Mouse (Mus musculus) kidney, embryonic 16.5 days (tissue): Measurements from ENCODE around the gene Fktn. TPM values are rescaled to one million over a fixed set of nuclear protein-coding genes. Genes with fewer than 3 reads are reported as not detected.
"Not testable (repeated sequence)": the region's sequence is repeated elsewhere in the genome, so short reads cannot be mapped to it uniquely, and the experiment has no call there.

Source experiments
- ATAC-seq: fragments of 200-750 bp; cut with Nextera tagmentation; 2 replicates; pipeline ENCODE4 v1.8.0; 2017; ENCODE audit warnings: moderate TSS enrichment; ENCODE audit not compliant: low FRiP score, low TSS enrichment
- H3K27ac ChIP-seq: fragments of 300-500 bp; sonication (generic); 2 replicates; pipeline ENCODE4 v1.5.1; 2014; ENCODE audit warnings: low read length
- H3K27me3 ChIP-seq: fragments of 300-500 bp; sonication (generic); 2 replicates; pipeline ENCODE4 v1.6.1; 2014; ENCODE audit warnings: low read length, control low read depth, mixed read lengths; ENCODE audit not compliant: insufficient read depth
- H3K36me3 ChIP-seq: fragments of 300-500 bp; sonication (generic); 2 replicates; pipeline ENCODE4 v1.6.1; 2014; ENCODE audit warnings: low read length, control low read depth, mixed read lengths; ENCODE audit not compliant: insufficient read depth
- H3K4me1 ChIP-seq: fragments of 300-500 bp; sonication (generic); 2 replicates; pipeline ENCODE4 v1.6.1; 2014; ENCODE audit warnings: low read length, control low read depth, mixed read lengths; ENCODE audit not compliant: insufficient read depth
- H3K4me2 ChIP-seq: fragments of 300-500 bp; sonication (generic); replicated peaks from 2 replicates; pipeline ENCODE4 v1.6.1; 2014; ENCODE audit warnings: low read depth, low read length
- H3K4me3 ChIP-seq: fragments of 300-500 bp; sonication (generic); 2 replicates; pipeline ENCODE4 v1.5.1; 2014; ENCODE audit warnings: mild to moderate bottlenecking, low read length
- H3K9ac ChIP-seq: fragments of 300-500 bp; sonication (generic); replicated peaks from 2 replicates; pipeline ENCODE4 v1.6.1; 2014; ENCODE audit warnings: low read length
- H3K9me3 ChIP-seq: fragments of 300-500 bp; sonication (generic); 2 replicates; pipeline ENCODE4 v1.6.1; 2016; ENCODE audit warnings: low read length, control low read depth
- WGBS: fragments of 180-500 bp; shearing (Covaris S2); extraction: QIAGEN DNeasy Blood & Tissue Kit; methylation state at CpG from one replicate; pipeline ENCODE4 v1.1.7; 2014; 5-methylcytosine and 5-hydroxymethylcytosine counted together
- polyA plus RNA-seq: library from polyadenylated mRNA; unstranded; fragments of >200 nt; fragmentation: Nextera tagmentation; extraction: Ambion mirVana; gene quantifications from 2 replicates; pipeline ENCODE4 v1.2.1, GENCODE M21; 2015

Gene Fktn
- polyA plus RNA-seq, 1 experiment from 2014 or later: 19.7 TPM

DNA sequence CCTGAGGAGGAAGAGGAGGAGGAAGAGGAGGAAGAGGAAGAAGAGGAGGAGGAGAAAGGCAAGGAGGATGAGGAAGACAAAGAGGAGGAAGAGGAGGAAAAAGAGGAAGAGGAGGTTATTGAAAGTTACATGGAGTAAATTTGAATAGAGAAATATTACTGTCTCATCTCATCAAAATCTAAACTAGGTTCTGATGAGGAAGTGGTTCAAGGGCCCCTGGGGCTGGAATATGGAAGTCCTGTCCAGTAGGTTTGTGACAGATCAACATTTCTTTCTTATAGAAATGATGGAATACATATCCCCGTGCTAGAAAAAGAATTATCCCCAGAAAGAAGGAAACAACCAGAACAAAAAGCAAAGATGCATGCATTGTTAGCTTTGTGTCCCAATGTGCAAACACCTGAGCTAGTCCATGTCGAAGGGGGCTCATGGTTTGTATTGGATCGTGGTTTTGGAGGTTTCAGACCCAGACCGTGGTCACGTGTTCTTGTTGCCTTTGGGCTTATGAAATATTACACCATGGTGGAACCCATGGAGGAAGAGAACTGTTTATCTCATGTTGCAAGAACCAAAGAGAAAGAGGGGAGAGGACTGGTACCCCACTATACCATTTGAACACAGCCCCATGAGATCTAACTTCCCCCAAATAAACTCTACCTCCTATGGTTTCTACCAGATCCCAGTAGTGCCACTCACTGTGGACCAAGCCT is 80.6 kb downstream of the Fktn start:
- H3K4me1 ChIP-seq: peaks cover 2% of the 10 kb centered on the region; the same call in 1 of the 2 replicates
- no peak overlapping the region for H3K4me3 ChIP-seq
- WGBS: 88% methylated on average over 5 of the region's 5 CpGs
- H3K4me2 ChIP-seq: no peak overlapping the region
- no peaks in the 10 kb centered on the region for H3K9me3 ChIP-seq
- H3K27me3 ChIP-seq: no peaks in the 10 kb centered on the region
- H3K27ac ChIP-seq: no peak overlapping the region
- H3K9ac ChIP-seq: no peak overlapping the region
- H3K36me3 ChIP-seq: no peaks in the 10 kb centered on the region
- ATAC-seq: no peak

DNA sequence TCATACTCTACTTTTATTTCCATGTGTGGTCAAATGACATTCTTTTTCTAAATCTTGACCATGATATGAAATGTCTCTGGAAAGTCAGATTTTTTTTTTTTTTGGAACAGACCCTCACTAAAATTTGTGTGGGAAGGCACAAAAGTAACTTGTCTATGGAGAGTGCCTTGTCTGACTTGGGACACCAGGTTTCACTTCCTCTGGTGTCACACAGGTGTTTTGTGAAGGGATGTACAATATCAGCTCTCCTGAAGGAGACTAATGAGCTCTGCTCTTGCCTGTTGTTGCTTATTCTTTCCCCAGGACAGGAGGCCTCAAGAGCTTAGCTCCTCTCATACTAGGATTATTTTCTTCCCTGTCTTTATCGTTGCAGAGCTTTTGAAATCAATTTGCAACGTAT is 81.3 kb downstream of the Fktn start:
- peaks cover 9% of the 10 kb centered on the region for H3K4me1 ChIP-seq
- no peaks in the 10 kb centered on the region for H3K27me3 ChIP-seq
- H3K9me3 ChIP-seq: no peaks in the 10 kb centered on the region
- no peaks in the 10 kb centered on the region for H3K36me3 ChIP-seq
- no peak overlapping the region for H3K9ac ChIP-seq
- no peak overlapping the region for H3K27ac ChIP-seq
- ATAC-seq: no peak
- H3K4me2 ChIP-seq: no peak overlapping the region
- WGBS: 80% methylated on average over 2 of the region's 2 CpGs
- no peak overlapping the region for H3K4me3 ChIP-seq

DNA sequence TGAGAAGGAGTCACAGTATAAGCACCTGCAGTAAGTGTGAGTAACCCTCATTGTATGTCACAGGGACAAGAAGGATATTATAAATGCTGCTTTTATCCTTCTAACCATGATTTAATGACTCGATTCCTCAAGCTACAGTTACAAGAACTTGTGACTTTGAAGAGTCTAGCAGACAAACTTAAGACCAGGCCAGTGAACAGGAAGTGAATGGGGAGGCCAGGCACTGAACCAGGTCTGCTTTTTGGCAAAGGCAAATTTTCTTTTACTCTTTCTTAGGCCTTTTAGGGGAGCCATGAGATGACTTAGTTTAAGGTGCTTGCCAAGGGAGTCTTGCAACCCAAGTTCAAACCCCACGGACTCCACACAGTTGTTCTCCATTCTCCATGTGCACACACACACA is 81.9 kb downstream of the Fktn start:
- no peaks in the 10 kb centered on the region for H3K36me3 ChIP-seq
- H3K9me3 ChIP-seq: no peaks in the 10 kb centered on the region
- H3K27me3 ChIP-seq: no peaks in the 10 kb centered on the region
- no peak overlapping the region for H3K4me2 ChIP-seq
- no peak overlapping the region for H3K9ac ChIP-seq
- no peak for ATAC-seq
- 90% methylated on average over 2 of the region's 2 CpGs for WGBS
- no peak overlapping the region for H3K4me3 ChIP-seq
- peaks cover 9% of the 10 kb centered on the region for H3K4me1 ChIP-seq
- H3K27ac ChIP-seq: no peak overlapping the region

DNA sequence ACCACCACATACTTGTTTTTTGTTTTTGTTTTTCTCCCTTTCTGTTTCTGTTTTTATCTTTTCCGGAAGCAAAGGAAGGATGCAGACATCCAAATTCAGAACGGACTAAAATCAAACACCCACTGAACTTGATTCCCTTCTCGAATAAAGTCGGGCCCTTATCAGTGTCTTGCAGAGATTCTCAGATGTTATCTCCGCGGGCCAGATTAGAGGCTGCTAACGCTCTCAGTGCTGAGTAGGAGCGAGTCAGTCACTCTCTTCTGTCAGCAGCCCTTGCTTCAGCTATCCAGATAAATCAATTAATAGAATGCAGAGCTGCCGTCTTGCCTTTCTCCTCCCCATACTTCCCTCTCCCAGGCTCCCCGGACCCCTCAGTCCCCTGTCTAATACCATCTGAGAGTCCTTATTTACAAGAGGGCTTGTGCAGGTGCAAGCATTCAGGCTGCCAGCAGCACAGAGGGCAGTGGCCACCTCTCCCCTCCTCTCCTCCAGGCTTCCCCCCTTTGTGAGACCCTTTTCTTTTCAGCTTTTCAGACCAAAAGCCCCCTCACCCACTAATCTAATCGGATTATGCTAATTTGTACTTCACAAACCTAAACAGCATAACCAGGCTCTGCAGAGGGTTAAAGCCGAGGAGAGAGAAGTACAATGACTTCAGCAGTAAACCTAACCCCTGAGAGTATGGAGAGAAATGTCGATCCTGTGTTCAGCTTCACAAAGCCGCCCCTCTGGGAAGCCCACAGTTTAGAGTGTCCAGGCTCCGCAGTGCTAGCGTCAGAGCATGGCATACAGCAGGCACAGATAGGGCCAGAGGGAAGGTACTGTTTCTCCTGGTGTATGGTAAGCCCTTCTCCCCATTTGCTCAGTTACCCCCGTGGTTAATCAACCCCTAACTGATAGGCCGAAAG is 83.3 kb downstream of the Fktn start:
- Histone ChIP-seq H3K9ac (no peak overlapping the region), H3K27me3 (no peaks in the 10 kb centered on the region), H3K36me3 (no peaks in the 10 kb centered on the region), H3K4me3 (no peak overlapping the region), H3K9me3 (no peaks in the 10 kb centered on the region), H3K4me2 (no peak overlapping the region), H3K27ac (no peak overlapping the region), H3K4me1 (peaks cover 9% of the 10 kb centered on the region)
- no peak for ATAC-seq
- WGBS: 36% methylated on average over 18 of the region's 18 CpGs

DNA sequence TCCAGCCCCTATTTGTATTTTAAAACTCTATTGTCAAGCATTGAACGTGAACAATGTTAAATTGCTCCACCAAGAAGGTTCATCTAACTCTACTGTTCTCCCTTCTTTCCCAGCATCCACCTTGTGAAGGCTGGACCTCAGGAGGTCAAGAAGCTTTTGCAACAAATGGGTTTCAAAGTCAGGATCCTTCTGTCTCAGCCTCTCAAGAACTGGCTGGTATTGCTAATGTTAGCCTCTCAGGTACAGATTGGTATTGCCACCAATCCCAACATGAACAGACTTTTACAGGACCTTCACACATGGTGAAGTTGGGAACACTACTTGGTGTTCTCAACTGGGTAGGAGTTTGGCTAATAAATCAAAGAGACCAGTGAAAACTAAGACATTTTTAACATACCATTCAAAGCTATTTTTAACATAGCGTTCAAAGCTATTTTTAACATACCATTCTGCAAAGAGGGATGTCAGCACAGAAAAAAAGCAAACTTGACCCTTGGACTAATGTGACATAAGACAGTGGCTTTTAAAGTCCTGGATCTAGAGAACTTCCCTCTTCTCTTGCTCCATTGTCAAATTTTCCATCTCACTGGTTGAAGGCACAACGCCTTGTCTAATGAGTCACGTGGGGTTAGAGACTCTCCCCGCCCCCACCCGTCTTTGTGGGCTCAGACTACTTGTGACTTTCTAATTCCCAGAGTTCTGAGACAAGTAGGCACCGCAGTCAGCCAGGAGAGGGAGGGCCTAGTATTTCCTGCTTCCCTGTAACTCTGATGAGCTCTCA is 85.3 kb downstream of the Fktn start:
- Histone ChIP-seq H3K4me2 (no peak overlapping the region), H3K4me1 (peaks cover 9% of the 10 kb centered on the region), H3K9me3 (no peaks in the 10 kb centered on the region), H3K9ac (no peak overlapping the region), H3K27ac (no peak overlapping the region), H3K4me3 (no peak overlapping the region), H3K36me3 (no peaks in the 10 kb centered on the region), H3K27me3 (no peaks in the 10 kb centered on the region)
- WGBS: 47% methylated on average over 7 of the region's 7 CpGs
- no peak for ATAC-seq

DNA sequence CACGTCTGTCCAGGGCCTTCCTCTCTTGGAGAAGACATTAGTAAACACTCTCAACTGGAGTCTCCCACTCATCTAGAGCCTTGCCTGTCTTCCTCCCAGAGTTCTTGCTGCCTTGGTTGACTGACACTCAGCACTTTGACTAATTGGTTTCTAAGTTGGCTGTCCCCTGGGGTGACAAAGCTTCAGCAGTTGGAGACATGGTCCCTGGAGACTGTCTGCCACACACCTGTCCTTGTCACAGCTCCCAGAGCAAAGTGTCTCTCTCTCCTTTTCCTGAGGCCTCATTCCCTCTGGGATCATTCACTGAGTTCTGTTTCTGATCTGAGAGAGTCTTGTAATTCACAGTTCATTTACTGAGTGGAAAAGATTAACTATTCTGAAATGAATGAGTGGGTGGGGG is 86.0 kb downstream of the Fktn start:
- Histone ChIP-seq H3K27ac (0 out of 2 replicates have a peak overlapping the region, but pooled peaks have one; percentile 49), H3K27me3 (no peaks in the 10 kb centered on the region), H3K9ac (no peak overlapping the region), H3K9me3 (peaks cover 3% of the 10 kb centered on the region), H3K36me3 (no peaks in the 10 kb centered on the region), H3K4me2 (no peak overlapping the region), H3K4me3 (no peak overlapping the region), H3K4me1 (peaks cover 9% of the 10 kb centered on the region)
- 58% methylated on average over 1 of the region's 1 CpGs for WGBS
- no peak for ATAC-seq

DNA sequence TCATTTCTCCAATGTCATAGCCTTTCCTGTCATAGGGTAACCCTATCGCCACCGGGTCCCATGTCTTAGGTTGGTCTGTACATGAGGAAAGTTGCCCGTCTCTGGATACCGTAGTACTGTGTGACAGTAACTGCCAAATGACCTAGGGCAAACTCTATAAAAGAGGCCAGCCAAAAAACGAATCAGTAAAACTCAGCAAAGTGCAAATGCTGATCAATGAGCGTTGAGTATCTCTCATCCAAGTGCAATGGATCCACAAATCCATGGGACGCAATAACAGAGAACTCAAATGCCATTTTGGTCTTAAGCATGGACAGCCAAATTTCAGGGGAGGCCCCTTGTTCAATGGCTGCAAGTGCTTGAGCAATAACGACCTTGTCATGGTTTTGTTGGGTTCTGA is 89.9 kb downstream of the Fktn start:
- not testable (repeated sequence) for H3K27ac ChIP-seq, H3K9ac ChIP-seq, H3K4me1 ChIP-seq, H3K4me2 ChIP-seq, H3K27me3 ChIP-seq, H3K4me3 ChIP-seq, H3K36me3 ChIP-seq, H3K9me3 ChIP-seq, ATAC-seq
- WGBS: 94% methylated on average over 7 of the region's 8 CpGs

DNA sequence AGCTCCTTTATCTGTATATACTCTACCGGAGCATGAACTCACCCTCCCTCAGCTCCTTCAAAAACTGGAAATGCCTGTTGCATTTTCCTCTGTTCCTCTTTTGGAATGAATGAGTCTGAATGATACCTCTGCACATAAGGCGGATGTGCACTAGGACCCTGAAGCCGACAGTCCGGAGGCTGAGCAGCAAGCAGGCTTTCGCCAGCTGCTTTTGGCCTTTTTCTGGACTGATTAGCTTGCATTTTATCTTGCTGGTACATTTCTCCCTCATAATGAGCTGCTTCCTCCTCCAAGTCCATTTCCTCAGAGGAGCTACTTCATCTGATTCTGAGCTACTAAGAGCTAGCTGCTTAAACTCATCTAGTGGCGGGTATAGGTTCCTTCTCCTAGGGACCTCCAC is 92.6 kb downstream of the Fktn start:
- not testable (repeated sequence) for H3K4me3 ChIP-seq, H3K9me3 ChIP-seq, H3K27me3 ChIP-seq, H3K4me2 ChIP-seq, ATAC-seq, H3K4me1 ChIP-seq, H3K9ac ChIP-seq, H3K36me3 ChIP-seq, H3K27ac ChIP-seq
- WGBS: 86% methylated on average over 6 of the region's 6 CpGs

DNA sequence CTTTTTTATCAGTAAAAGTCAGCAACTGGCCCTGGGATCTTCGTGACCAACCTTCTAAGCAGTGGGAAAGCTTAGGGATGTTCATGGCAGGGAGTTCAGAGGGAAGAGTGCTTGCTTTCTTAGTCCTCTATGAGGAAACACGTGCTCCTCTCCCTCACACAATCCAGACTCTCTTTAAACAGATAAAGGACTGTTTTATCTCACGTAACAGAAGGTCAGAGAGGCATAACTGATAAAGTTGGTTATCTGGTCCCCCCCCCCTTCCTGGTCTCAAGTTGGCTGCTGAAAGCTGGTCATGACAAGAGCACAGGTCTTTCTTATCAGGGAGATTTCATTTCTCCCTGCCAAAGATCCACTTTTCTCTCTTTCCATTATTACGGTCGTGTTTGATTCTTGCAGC is 104.5 kb downstream of the Fktn start:
- no peak overlapping the region for H3K4me2 ChIP-seq
- no peaks in the 10 kb centered on the region for H3K27me3 ChIP-seq
- no peak overlapping the region for H3K9ac ChIP-seq
- no peak overlapping the region for H3K27ac ChIP-seq
- H3K4me1 ChIP-seq: no peaks in the 10 kb centered on the region
- H3K9me3 ChIP-seq: no peaks in the 10 kb centered on the region
- no peaks in the 10 kb centered on the region for H3K36me3 ChIP-seq
- WGBS: 77% methylated on average over 5 of the region's 5 CpGs
- ATAC-seq: no peak
- H3K4me3 ChIP-seq: no peak overlapping the region
